Mouse (Mus musculus) heart, adult 2 months (tissue): Measurements from ENCODE around the gene Mtx1. TPM values are rescaled to one million over a fixed set of nuclear protein-coding genes. Genes with fewer than 3 reads are reported as not detected.
A peak's percentile ranks its signal among the peaks of the same experiment; 100 is the strongest.

Experiments used
- DNase-seq, 2 experiments: peaks; one replicate each; pipeline ENCODE4 v3.0.0; 2021
- H3K27ac ChIP-seq: fragments of 200-600 bp; 2 replicates; pipeline ENCODE4 v1.8.1; 2022
- H3K27me3 ChIP-seq: fragments of 200-500 bp; 2 replicates; pipeline ENCODE4 v1.6.1; 2012; ENCODE audit warnings: mild to moderate bottlenecking, low read length, inconsistent platforms, mixed read lengths; ENCODE audit not compliant: control insufficient read depth, insufficient read depth
- H3K36me3 ChIP-seq: fragments of 200-500 bp; 2 replicates; pipeline ENCODE4 v1.6.1; 2012; ENCODE audit warnings: low read length, inconsistent platforms; ENCODE audit not compliant: control insufficient read depth, insufficient read depth
- H3K4me1 ChIP-seq: fragments of 200-500 bp; 2 replicates; pipeline ENCODE4 v1.6.1; 2011; ENCODE audit warnings: low read length; ENCODE audit not compliant: control insufficient read depth, insufficient read depth
- H3K4me3 ChIP-seq: fragments of 200-600 bp; 2 replicates; pipeline ENCODE4 v1.8.1; 2022
- H3K79me2 ChIP-seq: fragments of 200-500 bp; replicated peaks from 2 replicates; pipeline ENCODE4 v1.6.1; 2012; ENCODE audit warnings: mild to moderate bottlenecking, inconsistent platforms, low read length, moderate library complexity, mixed read lengths; ENCODE audit not compliant: control insufficient read depth, insufficient read depth
- H3K9ac ChIP-seq: fragments of 200-500 bp; 2 replicates; pipeline ENCODE4 v1.6.1; 2012; ENCODE audit warnings: low read depth, mild to moderate bottlenecking, control low read depth, inconsistent platforms, low read length, mixed read lengths
- CTCF ChIP-seq: fragments of 200-600 bp; IDR thresholded peaks from 2 replicates; pipeline ENCODE4 v1.8.1; 2022; ENCODE audit warnings: antibody characterized with exemption, mild to moderate bottlenecking, moderate library complexity
- EP300 ChIP-seq: fragments of 200-500 bp; IDR thresholded peaks from 2 replicates; pipeline ENCODE4 v1.6.1; 2011; ENCODE audit warnings: low read depth, low read length, control low read depth; ENCODE audit not compliant: insufficient read depth
- POLR2A ChIP-seq: fragments of 200-500 bp; IDR thresholded peaks from 2 replicates; pipeline ENCODE4 v1.6.1; 2011; ENCODE audit warnings: mild to moderate bottlenecking, low read depth, low read length, control low read depth; ENCODE audit not compliant: insufficient read depth
- whole genome bisulfite sequencing: fragments of 180-500 bp; shearing (Covaris S2); methylation state at CpG from one replicate; pipeline ENCODE4 v1.1.7; 2018; 5-methylcytosine and 5-hydroxymethylcytosine counted together
- intact Hi-C: fragments of 180-260 bp; cut with DNase I; formaldehyde crosslinking; loops from one replicate; pipeline ENCODE4 v1.15.1; 2025
- polyA plus RNA-seq: library from polyadenylated mRNA; depleted of rRNA; stranded (reverse); fragments of >200 nt; gene quantifications from 2 replicates; pipeline ENCODE4 v1.2.3, GENCODE M21; 2012
- total RNA-seq, 2 experiments: library from RNA; stranded (reverse); gene quantifications; 2 replicates each; pipeline ENCODE4 v1.2.3; 2021

Gene Mtx1
- total and polyA plus RNA-seq, 3 experiments = 59.8 to 96.2 (median 61.8) TPM

GRCm38 (mm10) chr3:89190436-89190835, 36.5 kb downstream of the Mtx1 start:
- H3K36me3 ChIP-seq = no peaks in the 10 kb centered on the region
- WGBS = 70% methylated on average over 8 of the region's 8 CpGs
- no peak for DNase-seq
- no peak overlapping the region for H3K27ac ChIP-seq
- intact Hi-C loops = no loop called here
- no peaks in the 10 kb centered on the region for H3K4me1 ChIP-seq
- H3K9ac ChIP-seq = no peak overlapping the region
- H3K4me3 ChIP-seq = no peak overlapping the region
- no peak for TF ChIP-seq CTCF
- TF ChIP-seq EP300 = no peak
- TF ChIP-seq POLR2A = no peak
- H3K79me2 ChIP-seq = no peaks in the 10 kb centered on the region
- no peaks in the 10 kb centered on the region for H3K27me3 ChIP-seq

- intact Hi-C loops = no loop called here
Measured at GRCm38 (mm10) chr3:89188478-89188875, 38.4 kb downstream of the Mtx1 start.

GRCm38 (mm10) chr3:89187690-89188477, 39.0 kb downstream of the Mtx1 start:
- no peak for TF ChIP-seq CTCF
- no peak for TF ChIP-seq POLR2A
- TF ChIP-seq EP300 = no peak
- no peak overlapping the region for H3K4me3 ChIP-seq

More at GRCm38 (mm10) chr3:89188478-89188875, 38.4 kb downstream of the Mtx1 start:
- Histone ChIP-seq H3K4me3 (no peak overlapping the region), H3K4me1 (no peaks in the 10 kb centered on the region), H3K27ac (no peak overlapping the region), H3K27me3 (no peaks in the 10 kb centered on the region), H3K36me3 (no peaks in the 10 kb centered on the region), H3K79me2 (no peaks in the 10 kb centered on the region), H3K9ac (no peak overlapping the region)
- TF ChIP-seq POLR2A = no peak
- no peak for DNase-seq
- 80% methylated on average over 12 of the region's 12 CpGs for WGBS

GRCm38 (mm10) chr3:89187197-89187596, 39.7 kb downstream of the Mtx1 start:
- H3K4me3 ChIP-seq = no peak overlapping the region
- no peaks in the 10 kb centered on the region for H3K4me1 ChIP-seq
- no peaks in the 10 kb centered on the region for H3K36me3 ChIP-seq
- H3K27ac ChIP-seq = no peak overlapping the region
- H3K27me3 ChIP-seq = no peaks in the 10 kb centered on the region
- H3K9ac ChIP-seq = no peak overlapping the region
- DNase-seq = peak in 1 of 2 experiments; percentile 20
- intact Hi-C loops = no loop called here
- no peak for TF ChIP-seq CTCF
- TF ChIP-seq EP300 = no peak
- TF ChIP-seq POLR2A = no peak
- 63% methylated on average over 23 of the region's 23 CpGs for WGBS
- no peaks in the 10 kb centered on the region for H3K79me2 ChIP-seq

More at GRCm38 (mm10) chr3:89187690-89188477, 39.0 kb downstream of the Mtx1 start:
- Histone ChIP-seq H3K27ac (no peak overlapping the region), H3K79me2 (no peaks in the 10 kb centered on the region), H3K4me1 (no peaks in the 10 kb centered on the region), H3K36me3 (no peaks in the 10 kb centered on the region), H3K9ac (no peak overlapping the region), H3K27me3 (no peaks in the 10 kb centered on the region)
- WGBS = 84% methylated on average over 18 of the region's 18 CpGs
- DNase-seq = no peak
- intact Hi-C loops = no loop called here

DNA sequence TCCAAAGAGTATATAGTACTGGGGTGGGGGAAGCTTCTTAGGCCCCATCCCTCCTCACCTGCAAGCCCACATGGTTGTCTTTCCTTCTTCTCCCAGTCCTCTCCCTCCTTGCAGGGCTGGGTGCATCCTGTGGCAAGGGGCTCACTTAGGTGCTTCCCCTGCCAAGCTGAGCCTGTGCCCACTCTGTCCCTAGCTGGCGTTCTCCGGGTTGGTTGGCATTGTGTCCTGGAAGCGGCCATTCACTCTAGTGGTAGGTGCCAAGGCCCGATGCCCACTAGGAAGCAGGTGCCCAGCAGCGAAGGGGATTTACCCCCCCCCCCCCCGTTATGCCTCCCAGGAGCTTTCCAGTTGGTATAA, 43.0 kb downstream of the Mtx1 start:
- Histone ChIP-seq H3K27me3 (no peaks in the 10 kb centered on the region), H3K27ac (no peak overlapping the region), H3K4me1 (no peaks in the 10 kb centered on the region), H3K9ac (peak overlapping the region; percentile 61; the same call in 1 of the 2 replicates), H3K79me2 (no peaks in the 10 kb centered on the region), H3K4me3 (no peak overlapping the region), H3K36me3 (no peaks in the 10 kb centered on the region)
- no peak for TF ChIP-seq EP300
- no peak for TF ChIP-seq CTCF
- TF ChIP-seq POLR2A = no peak
- intact Hi-C loops = no loop called here
- DNase-seq = no peak
- 76% methylated on average over 6 of the region's 6 CpGs for WGBS
